Mouse (Mus musculus) cerebellum, adult 11 months (tissue): ENCODE data around the gene Arsb.

Experiments
- DNase-seq: peaks from one replicate; pipeline ENCODE4 v3.0.0; 2022

Arsb gene

GRCm38 (mm10) chr13:93987611-93988010, 216.2 kb downstream of the Arsb start:
- no peak for DNase-seq

- no peak for DNase-seq
Observed at GRCm38 (mm10) chr13:93989208-93989607, 217.8 kb downstream of the Arsb start.

- no peak for DNase-seq
Observed at GRCm38 (mm10) chr13:93989736-93990611, 218.5 kb downstream of the Arsb start.

GRCm38 (mm10) chr13:93990841-93991240, 219.4 kb downstream of the Arsb start:
- DNase-seq, result no peak

- no peak for DNase-seq
Observed at GRCm38 (mm10) chr13:93992342-93992882, 221.0 kb downstream of the Arsb start.
